Mouse (Mus musculus) embryonic facial prominence, embryonic 10.5 days (tissue): ENCODE measurements at regions not wholly inside any gene's neighbourhood (a gene's known extent, or its start where the extent isn't known, plus 50 kb on each side); places are given as distances from the start of the nearest gene placed in this dataset.

ENCODE experiments used
- DNase-seq: peaks from one replicate; pipeline ENCODE4 v3.0.0-alpha.2; 2017; ENCODE audit warnings: low spot score
- H3K27ac ChIP-seq: fragments of 300-500 bp; sonication (generic); replicated peaks from 2 replicates; pipeline ENCODE4 v1.5.1; 2016; ENCODE audit warnings: mild to moderate bottlenecking
- H3K27me3 ChIP-seq: fragments of 300-500 bp; sonication (generic); replicated peaks from 2 replicates; pipeline ENCODE4 v1.6.1; 2016; ENCODE audit warnings: low read depth, mild to moderate bottlenecking; ENCODE audit not compliant: poor library complexity, severe bottlenecking
- H3K36me3 ChIP-seq: fragments of 300-500 bp; sonication (generic); replicated peaks from 2 replicates; pipeline ENCODE4 v1.6.1; 2016; ENCODE audit warnings: mild to moderate bottlenecking, moderate library complexity
- H3K4me1 ChIP-seq: fragments of 300-500 bp; sonication (generic); 2 replicates; pipeline ENCODE4 v1.6.1; 2016
- H3K4me3 ChIP-seq: fragments of 300-500 bp; sonication (generic); 2 replicates; pipeline ENCODE4 v1.5.1; 2016; ENCODE audit warnings: mild to moderate bottlenecking, moderate library complexity
- H3K9me3 ChIP-seq: fragments of 300-500 bp; sonication (generic); 2 replicates; pipeline ENCODE4 v1.6.1; 2016; ENCODE audit warnings: mild to moderate bottlenecking
- WGBS: fragments of 180-500 bp; shearing (Covaris S2); methylation state at CpG from one replicate; pipeline ENCODE4 v1.1.7; 2016; 5-methylcytosine and 5-hydroxymethylcytosine counted together

DNA sequence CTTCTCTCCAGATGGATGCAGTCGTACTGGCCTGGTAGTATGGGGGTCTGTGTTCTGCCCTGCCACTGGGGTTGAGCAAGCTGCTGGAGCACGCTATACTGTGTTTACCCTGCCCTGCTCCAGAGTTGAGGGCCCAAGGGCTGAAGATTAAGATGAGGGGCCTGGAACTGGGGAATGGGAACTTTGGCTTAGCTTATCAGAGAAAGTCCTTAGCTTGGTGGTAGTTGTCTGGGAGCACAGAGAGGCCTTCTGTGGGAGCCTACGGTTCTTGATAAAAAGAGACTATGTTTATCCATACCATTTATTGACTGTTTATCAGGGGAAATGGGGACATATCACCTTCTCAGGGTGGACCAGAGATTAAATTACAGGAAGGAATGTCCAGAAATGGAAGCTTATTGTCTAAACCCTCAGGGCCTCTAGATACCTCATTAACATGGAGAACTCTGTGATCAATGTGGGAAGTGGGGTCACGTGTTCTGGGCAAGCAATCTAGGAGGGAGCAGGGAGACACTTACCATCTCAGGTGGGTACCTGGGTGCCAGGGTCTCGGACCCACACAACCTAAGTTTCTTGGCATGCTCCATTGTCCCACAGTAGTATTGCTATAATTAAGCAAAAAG is 58.7 kb downstream of the Mycn start:
- H3K4me3 ChIP-seq: no peak overlapping the region
- no peaks in the 10 kb centered on the region for H3K36me3 ChIP-seq
- DNase-seq: no peak
- 84% methylated on average over 5 of the region's 5 CpGs for WGBS
- no peaks in the 10 kb centered on the region for H3K27me3 ChIP-seq
- no peaks in the 10 kb centered on the region for H3K9me3 ChIP-seq
- H3K4me1 ChIP-seq: peaks cover 21% of the 10 kb centered on the region
- no peak overlapping the region for H3K27ac ChIP-seq

DNA sequence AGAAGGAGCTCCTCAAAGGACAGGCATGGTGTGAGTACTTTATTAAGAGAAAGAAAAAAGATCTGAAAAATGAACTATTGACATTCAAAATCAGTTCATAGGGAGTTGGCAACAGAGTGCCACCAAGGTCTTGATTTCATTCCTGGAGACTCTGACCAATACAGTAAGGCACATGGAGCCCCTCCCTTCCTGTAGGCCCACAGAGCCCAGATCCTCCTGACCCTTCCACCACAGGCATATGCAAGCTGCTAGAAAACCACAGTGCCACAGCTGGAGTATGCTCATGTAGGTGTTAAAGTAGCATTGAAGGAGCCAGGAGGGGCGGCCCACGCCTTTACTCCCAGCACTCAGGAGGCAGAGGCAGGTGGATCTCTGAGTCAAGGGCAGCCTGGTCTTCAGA is 63.7 kb downstream of the Mycn start:
- H3K4me3 ChIP-seq: no peak overlapping the region
- H3K27me3 ChIP-seq: no peaks in the 10 kb centered on the region
- H3K27ac ChIP-seq: peak overlapping the region; percentile 68
- no peak for DNase-seq
- 94% methylated on average over 2 of the region's 2 CpGs for WGBS
- peaks cover 11% of the 10 kb centered on the region for H3K4me1 ChIP-seq
- no peaks in the 10 kb centered on the region for H3K9me3 ChIP-seq
- no peaks in the 10 kb centered on the region for H3K36me3 ChIP-seq

DNA sequence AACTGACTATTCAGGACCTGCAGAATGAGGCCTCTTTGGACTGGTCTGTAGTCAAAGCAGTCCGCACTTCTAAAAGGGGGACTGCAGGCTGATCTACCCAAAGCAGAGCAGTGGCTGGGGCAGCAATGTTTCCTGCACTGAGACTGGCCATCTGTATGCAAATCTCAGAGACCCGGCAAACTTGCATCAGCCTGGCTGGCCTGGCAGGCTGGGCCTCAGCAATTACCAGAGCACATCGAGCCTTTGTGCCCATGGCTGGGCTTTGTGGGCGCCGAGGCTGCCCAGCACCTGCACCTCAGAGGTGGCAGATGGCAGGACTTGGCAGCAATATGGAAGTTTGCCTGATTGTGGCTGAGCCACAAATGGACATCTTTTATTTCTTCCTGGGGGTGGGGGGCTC is 64.2 kb downstream of the Mycn start:
- Histone ChIP-seq H3K36me3 (no peaks in the 10 kb centered on the region), H3K27me3 (no peaks in the 10 kb centered on the region), H3K27ac (peak overlapping the region; percentile 68), H3K4me3 (no peak overlapping the region), H3K4me1 (peaks cover 11% of the 10 kb centered on the region), H3K9me3 (no peaks in the 10 kb centered on the region)
- 61% methylated on average over 5 of the region's 5 CpGs for WGBS
- DNase-seq: peak; percentile 16

DNA sequence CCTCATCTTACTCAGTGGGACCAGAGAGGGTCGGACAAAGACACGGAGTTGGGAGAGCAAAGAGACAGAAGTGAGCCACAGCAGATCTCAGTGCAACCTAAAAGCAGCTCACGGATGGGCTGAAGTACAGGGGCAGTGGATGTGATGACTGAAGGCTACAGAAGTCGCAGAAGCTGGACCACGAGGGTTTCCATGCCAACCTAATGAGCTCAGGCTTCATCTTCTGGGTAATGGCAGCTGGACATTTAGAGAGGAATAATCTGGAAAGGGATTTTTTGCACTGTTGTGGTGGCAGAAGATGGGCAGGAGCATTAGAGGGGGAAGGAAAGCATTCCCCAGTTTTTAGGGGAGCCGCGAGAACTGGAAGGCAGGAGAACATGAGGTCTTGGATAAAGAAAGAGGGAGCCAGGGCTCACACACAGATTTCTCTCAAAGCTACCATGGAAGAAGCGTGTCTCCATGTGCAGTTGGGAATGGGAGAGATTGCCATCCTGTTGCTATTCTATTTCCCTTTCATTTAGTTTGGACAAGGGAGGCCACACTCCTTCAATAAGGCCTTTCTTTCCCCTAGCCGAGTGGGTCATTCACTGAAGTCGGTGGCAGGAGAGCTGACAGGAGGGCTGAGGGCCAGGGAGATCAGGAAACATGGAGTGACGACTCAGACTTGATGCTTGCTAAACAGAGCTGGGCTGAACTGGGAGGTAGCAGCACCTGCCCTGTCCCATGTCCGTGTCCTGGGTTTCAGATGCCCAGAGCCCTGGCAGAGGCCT is 65.6 kb downstream of the Mycn start:
- H3K4me3 ChIP-seq: no peak overlapping the region
- no peak overlapping the region; the same call in 1 of the 2 replicates for H3K27ac ChIP-seq

DNA sequence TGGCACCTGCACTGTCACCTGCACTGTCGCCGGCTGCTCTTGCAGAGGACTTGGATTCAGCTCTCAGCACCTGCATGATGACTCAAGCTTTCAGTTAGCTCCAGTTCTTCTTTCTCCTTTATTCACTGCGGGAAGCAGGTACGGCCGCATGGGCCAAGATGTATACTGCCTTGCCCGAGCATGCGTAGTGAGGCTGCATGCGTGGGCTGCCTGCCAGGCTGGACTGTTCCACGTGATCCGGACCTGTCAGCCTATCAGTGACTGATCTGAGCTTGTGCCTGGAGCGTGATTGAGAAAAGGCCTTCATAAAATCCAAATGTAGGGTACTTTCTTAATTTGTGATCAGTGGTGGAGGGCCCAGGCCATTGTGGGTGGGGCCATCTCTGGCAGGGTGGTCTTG is 68.2 kb downstream of the Mycn start:
- DNase-seq: no peak

More for the DNA sequence above, 65.6 kb downstream of the Mycn start:
- Histone ChIP-seq H3K4me1 (peaks cover 15% of the 10 kb centered on the region), H3K9me3 (no peaks in the 10 kb centered on the region), H3K36me3 (no peaks in the 10 kb centered on the region), H3K27me3 (no peaks in the 10 kb centered on the region)
- WGBS: 67% methylated on average over 12 of the region's 12 CpGs
- no peak for DNase-seq

DNA sequence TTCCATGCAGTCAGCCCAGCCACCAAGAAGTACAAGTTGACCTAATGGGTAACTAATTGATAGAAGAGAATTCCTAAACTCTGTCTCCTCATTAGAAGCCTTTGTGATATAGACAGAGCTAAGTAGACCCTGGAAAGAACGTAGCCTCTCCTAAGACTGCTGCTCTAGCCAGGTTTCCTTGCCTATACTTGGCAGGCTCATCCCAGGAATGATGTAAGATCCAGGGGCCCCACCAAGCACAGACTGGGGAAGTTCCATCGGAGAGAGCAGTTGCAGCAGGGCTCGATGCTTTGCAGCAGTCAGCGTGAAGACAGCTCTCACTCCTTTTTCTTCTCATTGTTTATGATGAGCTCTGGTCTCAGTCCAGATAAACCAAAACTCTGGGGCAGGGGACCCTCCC is 68.7 kb downstream of the Mycn start:
- DNase-seq: no peak
- Histone ChIP-seq H3K4me1 (peaks cover 15% of the 10 kb centered on the region), H3K9me3 (no peaks in the 10 kb centered on the region), H3K36me3 (no peaks in the 10 kb centered on the region), H3K4me3 (no peak overlapping the region), H3K27ac (no peak overlapping the region), H3K27me3 (no peaks in the 10 kb centered on the region)
- WGBS: 79% methylated on average over 4 of the region's 4 CpGs

More for the DNA sequence above, 68.2 kb downstream of the Mycn start:
- no peaks in the 10 kb centered on the region for H3K36me3 ChIP-seq
- 91% methylated on average over 11 of the region's 11 CpGs for WGBS
- H3K4me3 ChIP-seq: no peak overlapping the region
- H3K9me3 ChIP-seq: no peaks in the 10 kb centered on the region
- no peak overlapping the region for H3K27ac ChIP-seq
- H3K4me1 ChIP-seq: peaks cover 15% of the 10 kb centered on the region
- H3K27me3 ChIP-seq: no peaks in the 10 kb centered on the region

DNA sequence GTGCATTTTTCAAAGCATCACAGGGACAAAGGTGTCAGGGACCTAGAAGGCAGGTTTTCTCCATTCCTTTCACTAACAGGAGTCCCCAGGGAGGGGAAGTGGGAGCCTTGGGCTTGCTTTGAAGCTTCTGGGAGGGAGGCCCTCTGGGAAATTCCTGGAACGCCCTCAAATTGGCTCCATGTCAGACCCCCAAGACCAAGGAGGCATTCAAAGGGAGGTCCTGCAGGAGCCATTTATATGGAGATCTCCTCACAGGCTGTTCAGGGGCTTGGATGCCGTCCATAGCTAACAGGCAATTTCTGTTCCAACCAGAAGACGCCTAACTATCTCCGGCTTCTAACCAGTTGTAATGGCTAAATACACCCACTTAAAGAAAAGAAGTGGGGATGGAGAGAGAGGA is 70.4 kb downstream of the Mycn start:
- no peaks in the 10 kb centered on the region for H3K36me3 ChIP-seq
- H3K4me1 ChIP-seq: peaks cover 8% of the 10 kb centered on the region
- H3K9me3 ChIP-seq: no peaks in the 10 kb centered on the region
- H3K4me3 ChIP-seq: no peak overlapping the region
- H3K27me3 ChIP-seq: no peaks in the 10 kb centered on the region
- 61% methylated on average over 4 of the region's 4 CpGs for WGBS
- H3K27ac ChIP-seq: no peak overlapping the region
- DNase-seq: no peak

DNA sequence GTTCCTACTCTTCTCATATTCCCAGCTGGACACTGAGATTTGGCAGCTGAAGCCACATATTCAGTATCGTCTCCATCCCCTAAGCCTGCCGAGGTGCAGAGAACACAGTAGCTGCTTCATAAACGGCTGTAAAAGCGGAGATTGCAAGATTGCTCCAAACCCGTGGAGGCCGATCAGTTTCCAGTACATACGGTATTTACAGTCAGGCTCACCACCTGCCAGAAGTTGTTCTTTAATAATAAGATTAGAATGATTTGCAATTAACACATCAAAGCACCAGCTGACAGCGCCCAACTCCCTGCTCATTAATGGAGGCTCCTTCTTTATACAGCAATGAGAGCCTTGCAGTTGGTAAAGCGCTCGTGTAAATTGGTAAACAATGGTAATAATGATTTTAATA is 75.1 kb downstream of the Mycn start:
- Histone ChIP-seq H3K27ac (no peak overlapping the region), H3K36me3 (no peaks in the 10 kb centered on the region), H3K4me3 (no peak overlapping the region), H3K27me3 (no peaks in the 10 kb centered on the region), H3K4me1 (no peaks in the 10 kb centered on the region), H3K9me3 (no peaks in the 10 kb centered on the region)
- WGBS: 89% methylated on average over 10 of the region's 10 CpGs
- DNase-seq: no peak

DNA sequence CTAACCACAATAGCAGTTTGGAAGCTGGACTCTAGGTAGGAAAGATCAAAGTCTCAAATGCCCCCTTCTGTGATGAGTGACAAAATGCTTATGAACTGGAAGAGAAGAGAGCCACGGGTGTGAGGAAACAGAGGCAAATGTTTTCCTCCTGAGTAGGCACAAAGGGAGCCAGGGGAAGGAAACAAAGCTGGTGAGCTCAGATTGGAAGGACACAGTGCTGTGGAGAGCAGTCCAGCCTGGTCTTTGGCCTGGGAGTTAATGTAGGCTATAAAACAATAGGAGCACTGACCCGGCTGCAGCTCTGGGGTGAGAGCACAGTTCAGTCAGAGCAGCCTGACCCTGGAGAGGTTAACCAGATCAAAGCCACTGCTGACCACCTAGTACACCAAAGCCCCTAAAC is 91.0 kb downstream of the Mycn start:
- Histone ChIP-seq H3K27me3 (no peaks in the 10 kb centered on the region), H3K4me1 (peaks cover 6% of the 10 kb centered on the region; the same call in 1 of the 2 replicates), H3K9me3 (no peaks in the 10 kb centered on the region), H3K36me3 (no peaks in the 10 kb centered on the region), H3K4me3 (no peak overlapping the region), H3K27ac (peak overlapping the region; percentile 44; the same call in 1 of the 2 replicates)
- WGBS: 20% methylated on average over 2 of the region's 2 CpGs
- no peak for DNase-seq

DNA sequence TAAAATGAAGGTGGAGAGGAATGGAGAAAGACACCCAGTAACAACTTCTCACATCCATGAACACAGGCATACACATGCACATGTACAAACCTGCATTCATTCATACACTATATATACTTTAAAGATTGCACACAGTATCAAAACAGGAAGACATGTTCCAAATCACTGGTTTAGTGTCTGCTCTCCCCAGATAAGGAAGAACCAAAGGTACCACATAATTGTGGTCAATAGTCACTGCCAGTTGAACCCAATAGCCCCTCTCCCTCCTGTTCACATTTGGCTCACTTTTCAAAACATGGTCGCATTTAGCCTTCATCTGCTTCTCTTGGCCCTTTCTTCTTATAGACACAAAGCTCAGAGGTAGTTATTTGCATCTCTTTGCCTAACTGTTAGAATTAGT is 95.0 kb downstream of the Mycn start:
- DNase-seq: no peak
- no peak overlapping the region for H3K27ac ChIP-seq
- 66% methylated on average over 1 of the region's 1 CpGs for WGBS

DNA sequence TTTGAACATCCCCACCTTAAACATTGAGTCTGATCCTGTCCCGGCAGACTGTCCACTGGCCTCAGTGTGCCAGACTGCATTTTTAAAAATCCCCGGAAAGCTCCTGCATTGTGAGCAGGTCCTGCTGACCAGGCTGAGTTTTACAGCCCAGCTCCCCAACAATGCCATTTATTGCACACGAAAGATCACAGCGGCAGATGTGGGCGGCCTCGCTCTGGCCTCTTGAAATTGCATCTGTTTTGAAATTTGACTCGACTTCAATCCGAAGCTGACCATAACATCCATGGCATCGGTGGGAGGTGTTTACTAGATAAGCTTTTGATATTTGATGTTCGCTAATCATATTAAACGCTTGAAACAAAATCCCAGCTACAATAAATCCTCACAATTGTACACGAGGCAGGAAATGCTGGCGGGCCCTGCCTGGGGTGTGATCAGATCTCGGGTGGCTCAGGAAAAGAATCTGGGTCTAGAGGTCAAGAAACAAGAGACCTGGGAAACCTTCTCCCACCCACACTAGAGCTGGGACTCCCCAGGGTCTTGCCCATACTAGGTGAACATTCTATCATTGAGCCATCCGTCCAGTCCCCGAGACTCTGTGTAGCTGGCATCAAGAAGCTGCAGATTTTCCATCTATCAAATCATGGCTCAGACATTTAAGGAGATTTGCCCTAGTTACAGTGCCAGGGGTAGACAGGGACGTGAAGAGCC is 99.3 kb downstream of the Mycn start:
- H3K27me3 ChIP-seq: no peaks in the 10 kb centered on the region
- DNase-seq: peak; percentile 43
- H3K4me3 ChIP-seq: peak overlapping the region; percentile 11; the same call in 1 of the 2 replicates
- H3K4me1 ChIP-seq: peaks cover 37% of the 10 kb centered on the region
- WGBS: 41% methylated on average over 17 of the region's 17 CpGs
- H3K27ac ChIP-seq: peak overlapping the region; percentile 83
- no peaks in the 10 kb centered on the region for H3K9me3 ChIP-seq
- H3K36me3 ChIP-seq: no peaks in the 10 kb centered on the region

More for the DNA sequence above, 95.0 kb downstream of the Mycn start:
- Histone ChIP-seq H3K9me3 (no peaks in the 10 kb centered on the region), H3K4me3 (no peak overlapping the region), H3K27me3 (no peaks in the 10 kb centered on the region), H3K4me1 (peaks cover 24% of the 10 kb centered on the region), H3K36me3 (no peaks in the 10 kb centered on the region)

DNA sequence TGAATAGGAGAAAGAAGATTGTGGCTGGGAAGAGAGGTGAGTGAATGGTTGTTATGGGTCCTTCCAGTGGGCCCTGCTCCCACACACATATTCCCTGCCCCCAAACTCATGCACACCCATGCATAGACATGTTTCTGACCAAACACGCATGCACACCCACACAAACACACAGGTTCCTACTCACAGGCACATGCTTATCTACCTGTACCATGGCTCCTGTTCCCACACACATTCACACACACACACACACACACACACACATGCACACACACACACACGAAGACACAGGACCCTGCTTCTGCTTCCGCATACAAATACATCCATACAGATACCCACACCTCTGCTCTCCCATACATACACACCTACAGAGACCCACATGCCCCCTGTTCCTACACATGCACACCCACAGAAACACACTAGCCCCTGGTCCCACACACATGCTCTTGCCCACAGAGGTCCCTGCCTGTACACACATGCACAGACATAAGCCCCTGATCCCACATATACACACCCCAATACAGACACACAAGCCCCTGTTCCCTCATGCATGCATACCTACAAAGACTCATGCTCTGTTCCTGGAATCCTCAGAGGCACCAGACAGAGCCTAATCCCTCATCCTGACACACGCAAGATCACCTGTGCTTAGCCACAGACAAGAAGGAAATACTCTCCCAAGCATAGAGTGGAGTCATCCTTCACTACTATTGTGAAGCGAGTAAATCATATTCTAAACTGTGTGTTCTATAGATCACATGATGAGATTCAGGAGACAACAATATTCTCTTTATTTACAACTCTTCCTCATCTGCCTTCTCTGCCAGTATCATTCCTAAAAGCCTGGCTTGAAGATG is 100.1 kb downstream of the Mycn start:
- Histone ChIP-seq H3K27ac (peak overlapping the region; percentile 83), H3K4me3 (peak overlapping the region; percentile 44; the same call in 1 of the 2 replicates), H3K4me1 (peaks cover 37% of the 10 kb centered on the region), H3K27me3 (no peaks in the 10 kb centered on the region), H3K9me3 (no peaks in the 10 kb centered on the region), H3K36me3 (no peaks in the 10 kb centered on the region)
- DNase-seq: no peak
- 89% methylated on average over 5 of the region's 5 CpGs for WGBS
